In the genomic region with DNA sequence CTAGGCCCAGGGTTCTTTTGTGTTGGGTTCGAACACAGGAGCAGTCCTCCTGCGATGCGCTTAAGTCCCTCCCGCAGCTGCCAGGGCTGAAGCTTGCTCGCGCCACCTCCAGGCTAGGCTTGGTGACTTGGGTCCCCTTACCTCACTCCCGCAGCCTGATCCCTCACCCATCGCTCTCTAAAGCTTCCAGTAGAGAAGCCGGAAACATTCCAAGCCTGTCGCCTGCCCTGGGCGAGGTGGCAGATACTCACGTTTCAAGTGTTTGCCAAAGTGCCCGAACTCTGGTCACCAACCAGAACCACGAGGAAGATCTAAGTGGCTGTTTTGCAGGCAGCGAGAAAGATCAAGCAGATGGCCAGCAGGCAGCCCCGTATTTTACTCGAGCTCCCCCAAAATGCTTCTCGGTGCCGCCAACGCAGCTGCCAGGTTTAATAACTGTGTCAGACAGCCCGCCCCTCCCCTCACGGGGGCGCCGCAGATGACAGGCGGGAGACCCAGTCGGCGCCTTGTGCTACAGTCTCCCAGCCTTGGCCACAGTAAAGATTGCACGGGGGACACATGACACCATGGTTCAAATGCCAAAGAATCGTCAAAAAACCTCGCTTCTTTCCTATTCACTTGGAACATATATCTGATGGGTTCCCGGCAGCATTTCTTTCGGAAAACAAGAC, we compare ENCODE assay signal across 8 mouse cellular contexts. TPM values are rescaled to one million over a fixed set of nuclear protein-coding genes. Genes with fewer than 3 reads are reported as not detected.
A peak's percentile ranks its signal among the peaks of the same experiment; 100 is the strongest.
DNase-seq lines count a peak whose midpoint lies in the region; ATAC-seq lines count a peak whose summit lies in the region.

No protein-coding gene starts in this region.

- ATAC-seq in frontal cortex, adult (ENCODE audit: low TSS enrichment), result peak; percentile 80

- peak; percentile 28 to 35 for DNase-seq in adrenal gland, adult 18-20 months (ENCODE audit: low spot score in 2 of 2)
- DNase-seq in cerebellum, adult 9-10 months, result peak; percentile 40
- peak; percentile 6 for DNase-seq in induced T-regulatory cell, adult 2 months (ENCODE audit: low read depth)
- peak; percentile 57 to 61 for DNase-seq in left cerebral cortex, adult 8-10 months (ENCODE audit: low spot score in 2 of 2)
- DNase-seq in lung, postnatal 14 days, result peak; percentile 56
- peak; percentile 68 for DNase-seq in right cerebral cortex, postnatal 14 days
- no peak for DNase-seq in c-Kit-positive CD71-positive TER-119-positive erythroid progenitor cells, embryonic 14.5 days (ENCODE audit: low spot score)

RNA-seq across cellular contexts. Expression of gene Trim2, which starts 2.2 kb away (rescaled TPM):
- total RNA-seq in adrenal gland, adult 18-20 months (2021), result 10 to 100 TPM; 29.2 to 88.9 TPM
- 100 to 1,000 TPM; 252 to 273 (median 260) TPM for total RNA-seq in left cerebral cortex, adult 8-10 months (2022)
